Mouse (Mus musculus) heart, postnatal 14 days (tissue): ENCODE measurements at regions not wholly inside any gene's neighbourhood (a gene's known extent, or its start where the extent isn't known, plus 50 kb on each side); places are given as distances from the start of the nearest gene placed in this dataset.

Experiments used
- DNase-seq, 2 experiments: peaks; one replicate each; pipeline ENCODE4 v3.0.0; 2021 to 2022
- intact Hi-C: fragments of 180-260 bp; cut with DNase I; formaldehyde crosslinking; loops from one replicate; pipeline ENCODE4 v1.15.1; 2025

GRCm38 (mm10) chr11:89153466-89154406, 80.1 kb downstream of the Gm525 start:
- intact Hi-C loops, result no loop called here
- no peak for DNase-seq

GRCm38 (mm10) chr11:89147990-89148389, 74.3 kb downstream of the Gm525 start:
- intact Hi-C loops, result no loop called here
- no peak for DNase-seq

GRCm38 (mm10) chr11:89145281-89145945, 71.8 kb downstream of the Gm525 start:
- intact Hi-C loops, result no loop called here
- no peak for DNase-seq

GRCm38 (mm10) chr11:89142527-89143154, 69.0 kb downstream of the Gm525 start:
- intact Hi-C loops, result no loop called here

More at GRCm38 (mm10) chr11:89142527-89143154, 69.0 kb downstream of the Gm525 start:
- no peak for DNase-seq
